Mouse (Mus musculus) 416B (cell line): Measurements from ENCODE around the gene Zbtb22.
"Not testable (repeated sequence)": the region's sequence is repeated elsewhere in the genome, so short reads cannot be mapped to it uniquely, and the experiment has no call there.

ENCODE experiments used
- DNase-seq: peaks from one replicate; pipeline ENCODE4 v3.0.0; 2011; ENCODE audit warnings: low read depth

Zbtb22 gene

GRCm38 (mm10) chr17:33943454-33943853 is 27.8 kb downstream of the Zbtb22 start:
- DNase-seq, result no peak

DNA sequence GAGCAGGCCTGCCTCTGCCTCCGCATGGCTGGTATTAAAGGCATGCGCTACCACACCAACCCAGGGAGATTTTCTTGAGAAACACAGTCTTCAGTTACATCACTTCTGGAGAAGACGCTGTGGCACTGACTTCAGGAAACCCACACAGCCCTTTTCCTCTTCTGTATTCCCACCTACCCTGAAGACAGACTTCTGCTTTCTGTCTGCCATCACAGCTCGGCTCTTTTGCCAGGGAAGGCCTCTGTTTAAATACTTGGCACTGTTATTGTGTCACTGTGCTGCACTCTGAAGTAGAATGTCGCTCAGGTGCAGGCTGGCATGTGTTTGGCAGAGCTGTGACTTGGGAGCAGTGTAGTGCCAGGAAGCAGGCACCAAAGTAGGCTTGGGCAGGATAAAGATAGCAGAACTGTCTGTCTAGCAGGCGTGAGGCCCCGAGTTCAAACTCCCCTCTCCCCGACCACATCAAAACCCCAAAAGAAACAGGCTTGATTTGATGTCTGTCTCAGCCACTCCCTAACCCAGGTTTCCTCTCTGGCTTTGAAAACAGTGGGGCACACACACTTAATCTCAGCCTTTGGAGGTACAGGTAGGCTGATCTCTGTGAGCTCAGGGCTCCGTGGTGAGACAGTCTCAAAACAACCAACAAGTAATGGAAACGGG is 31.9 kb downstream of the Zbtb22 start:
- peak; percentile 71 for DNase-seq

DNA sequence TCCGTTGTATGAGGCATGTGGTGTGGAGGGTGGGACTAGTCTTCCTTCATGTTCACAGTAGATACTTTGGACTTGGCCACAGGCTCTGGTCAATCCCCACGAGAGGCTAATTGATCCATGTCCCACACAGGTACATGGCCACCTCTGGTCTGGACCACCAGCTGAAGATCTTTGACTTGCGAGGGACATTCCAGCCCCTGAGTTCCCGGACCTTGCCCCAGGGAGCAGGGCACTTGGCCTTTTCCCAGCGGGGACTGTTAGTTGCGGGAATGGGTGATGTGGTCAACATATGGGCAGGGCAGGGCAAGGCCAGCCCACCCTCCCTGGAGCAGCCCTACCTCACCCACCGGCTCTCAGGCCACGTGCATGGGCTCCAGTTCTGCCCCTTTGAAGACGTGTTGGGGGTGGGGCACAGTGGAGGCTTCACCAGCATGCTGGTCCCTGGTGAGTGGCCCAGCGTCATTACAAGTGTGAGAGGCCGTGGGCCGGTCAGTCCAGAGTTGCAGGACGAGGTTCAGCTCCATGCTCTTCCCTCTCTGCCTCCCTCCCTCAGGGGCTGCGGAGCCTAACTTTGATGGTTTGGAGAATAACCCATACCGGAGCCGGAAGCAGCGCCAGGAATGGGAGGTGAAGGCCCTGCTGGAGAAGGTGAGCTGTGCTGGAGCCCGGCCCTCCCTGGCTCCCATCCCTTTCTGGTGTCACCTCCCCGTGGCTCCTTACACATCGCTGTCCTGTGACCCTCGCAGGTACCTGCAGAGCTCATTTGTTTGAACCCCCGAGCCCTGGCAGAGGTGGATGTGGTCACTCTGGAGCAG is 32.6 kb downstream of the Zbtb22 start:
- DNase-seq, result no peak

DNA sequence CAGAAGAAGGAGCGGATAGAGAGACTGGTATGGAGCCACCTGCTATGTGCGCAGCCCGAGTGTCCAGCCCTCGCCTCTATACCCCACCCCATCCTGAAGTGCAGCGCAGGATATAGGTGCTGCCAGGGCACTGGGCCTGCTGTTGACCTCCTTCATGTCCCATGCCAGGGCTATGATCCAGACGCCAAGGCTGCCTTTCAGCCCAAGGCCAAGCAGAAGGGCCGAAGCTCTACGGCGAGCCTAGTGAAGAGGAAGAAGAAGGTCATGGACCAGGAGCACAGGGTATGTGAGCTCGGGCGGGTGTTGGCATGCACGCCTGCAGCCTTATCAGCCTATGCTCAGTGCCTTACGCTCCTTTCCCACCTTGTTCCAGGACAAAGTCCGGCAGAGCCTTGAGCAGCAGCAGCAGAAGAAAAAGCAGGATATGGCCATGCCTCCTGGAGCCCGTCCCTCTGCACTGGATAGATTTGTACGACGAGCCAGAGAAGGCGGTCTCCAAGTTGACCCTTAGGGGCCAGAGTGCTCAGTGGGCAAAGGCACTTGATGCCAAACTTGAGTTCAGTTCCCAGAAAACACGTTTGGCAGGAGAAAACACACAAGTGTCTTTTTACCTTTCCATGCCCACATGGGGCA is 33.3 kb downstream of the Zbtb22 start:
- DNase-seq, result no peak

DNA sequence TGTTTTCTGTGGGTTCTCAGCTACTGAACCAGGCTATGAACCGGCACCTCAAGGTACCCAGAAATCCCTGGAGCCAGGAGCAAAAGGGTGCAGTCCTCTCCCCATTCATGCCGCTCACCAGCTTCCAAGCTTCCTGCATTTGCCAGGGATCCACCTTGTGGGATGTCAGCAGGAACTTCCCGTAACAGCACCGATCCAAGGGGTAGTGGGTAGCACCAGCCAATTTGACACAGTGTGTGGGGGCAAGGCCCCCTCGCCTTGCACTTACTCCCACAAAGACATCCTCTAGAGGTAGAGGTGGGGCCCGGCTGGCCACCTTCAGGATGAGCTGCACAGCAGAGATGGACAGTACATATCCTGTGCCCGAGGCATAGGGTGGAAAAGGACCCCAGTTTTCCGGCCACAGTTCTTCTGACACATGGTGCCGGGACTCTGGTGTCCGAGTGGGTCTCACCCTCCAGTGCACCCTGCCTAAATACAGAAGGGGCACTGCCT is 34.5 kb downstream of the Zbtb22 start:
- DNase-seq, result no peak

DNA sequence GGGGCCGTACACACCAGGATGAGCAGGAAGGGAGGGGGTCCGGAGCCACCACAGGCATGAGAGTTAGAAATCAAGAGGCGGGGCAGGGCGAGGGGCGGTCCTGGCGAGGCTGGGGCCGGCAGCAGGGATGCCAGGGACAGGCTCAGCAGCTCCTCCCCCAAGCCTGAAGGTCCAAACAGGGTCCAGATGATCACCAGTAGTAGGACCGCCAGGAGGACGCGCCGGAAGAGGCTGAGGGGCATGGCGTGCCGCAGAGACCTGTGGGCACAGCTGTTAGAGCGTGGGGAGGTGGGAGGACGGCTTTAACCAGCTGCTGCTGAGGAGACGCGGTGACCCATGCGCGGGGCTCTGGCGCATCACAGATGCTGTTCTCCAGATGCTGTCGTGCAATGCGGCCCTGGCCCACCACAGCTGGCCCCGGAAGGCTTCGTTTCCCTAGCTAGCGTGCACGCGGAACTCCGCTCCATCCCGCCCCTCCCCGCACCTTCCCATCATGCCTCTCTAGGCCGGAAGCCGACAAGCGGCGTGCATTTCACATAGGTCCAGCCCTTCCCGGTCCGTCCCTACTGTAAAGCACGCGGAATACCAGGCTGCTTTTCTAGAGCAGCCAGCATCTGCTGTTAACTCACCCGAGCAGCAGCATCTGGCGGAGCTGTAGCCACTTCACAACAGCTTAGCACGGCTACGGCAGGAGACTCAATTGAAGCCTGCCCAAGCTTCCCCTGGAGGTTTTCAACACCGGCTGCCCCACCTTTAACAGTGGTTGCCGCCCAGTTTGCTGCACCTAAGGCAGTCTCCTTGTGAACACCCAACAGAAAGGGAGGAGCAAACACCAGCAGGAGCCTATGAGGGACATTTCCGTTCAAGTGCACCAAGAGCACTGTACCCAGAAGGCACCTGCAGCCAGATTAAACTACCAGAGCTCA is 35.6 kb downstream of the Zbtb22 start, which contains the start of gene B3galt4:
B3galt4 (minus strand) TSS at position 468 of the 926 bp plus-strand sequence.
- DNase-seq, result peak; percentile 50

GRCm38 (mm10) chr17:33952015-33952414 is 36.3 kb downstream of the Zbtb22 start:
- not testable (repeated sequence) for DNase-seq

GRCm38 (mm10) chr17:33952879-33953278 is 37.2 kb downstream of the Zbtb22 start:
- DNase-seq, result no peak

DNA sequence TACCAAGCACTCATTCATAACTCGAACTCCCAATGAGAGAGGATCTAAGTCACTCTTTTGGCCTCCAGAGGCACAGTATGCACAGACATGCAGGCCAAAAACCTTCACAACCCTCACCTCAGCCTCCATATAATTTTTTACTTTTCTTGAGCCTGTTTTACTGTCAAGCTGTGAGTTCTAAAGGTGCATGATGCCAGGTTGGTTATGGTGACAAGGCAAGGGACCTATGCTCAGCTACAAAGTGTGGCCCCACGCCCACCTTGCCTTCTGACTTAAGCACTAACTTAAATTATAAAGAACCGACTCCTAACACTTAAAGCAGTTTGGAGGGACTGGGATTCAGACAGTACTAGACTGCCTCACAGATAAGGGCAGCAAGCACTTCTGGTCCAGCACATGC is 37.6 kb downstream of the Zbtb22 start:
- no peak for DNase-seq

GRCm38 (mm10) chr17:33953961-33954565 is 38.4 kb downstream of the Zbtb22 start:
- DNase-seq, result no peak

DNA sequence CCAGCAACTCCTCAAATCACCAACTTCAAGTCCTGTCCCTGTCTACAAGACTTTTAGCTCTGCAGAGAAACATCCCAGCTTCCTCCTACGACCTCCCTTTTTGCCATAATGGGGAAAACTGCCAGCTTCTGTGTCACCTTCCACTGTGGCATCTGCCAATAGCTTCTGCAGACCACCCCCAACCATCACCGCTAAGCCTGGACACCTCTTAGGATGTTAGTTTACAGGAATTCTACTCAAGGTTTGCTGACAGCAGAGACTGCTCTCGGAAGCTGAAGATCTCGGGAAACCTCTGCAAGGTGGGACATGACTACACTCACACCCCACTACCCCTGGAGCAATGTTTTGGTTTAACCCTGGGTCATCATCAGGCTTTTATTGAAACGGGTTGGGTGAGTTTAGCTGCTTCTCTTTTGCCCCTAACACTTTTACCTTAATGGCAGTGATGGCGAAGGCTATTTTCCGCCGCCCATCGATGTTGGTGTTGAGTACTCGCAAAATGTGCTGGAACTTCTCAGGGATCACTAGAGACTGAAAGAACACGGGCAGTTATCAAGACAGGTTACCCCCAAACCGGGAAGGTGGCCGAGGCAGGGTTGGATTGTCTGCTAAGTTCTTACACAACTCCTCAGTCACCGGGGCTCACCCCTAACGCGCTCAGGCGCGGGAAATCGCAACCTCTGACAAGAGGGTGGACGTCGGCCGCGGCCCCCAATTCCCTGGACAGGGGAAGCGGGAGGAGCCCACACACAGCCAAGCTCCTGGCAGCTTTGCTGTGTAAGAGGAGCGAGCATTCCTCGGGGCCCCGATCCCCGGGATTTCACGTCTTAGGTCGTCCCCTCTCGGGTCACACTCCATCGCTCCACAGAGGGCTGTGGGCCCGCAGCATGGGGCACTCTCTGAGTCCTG is 39.2 kb downstream of the Zbtb22 start:
- DNase-seq, result no peak

- DNase-seq, result peak; percentile 99
Measured at GRCm38 (mm10) chr17:33955555-33956214, 40.0 kb downstream of the Zbtb22 start, which contains the start of the genes Vps52 and Rps18. Vps52 (plus strand) TSS chr17:33955812. Rps18 (minus strand) TSS chr17:33956001.

DNA sequence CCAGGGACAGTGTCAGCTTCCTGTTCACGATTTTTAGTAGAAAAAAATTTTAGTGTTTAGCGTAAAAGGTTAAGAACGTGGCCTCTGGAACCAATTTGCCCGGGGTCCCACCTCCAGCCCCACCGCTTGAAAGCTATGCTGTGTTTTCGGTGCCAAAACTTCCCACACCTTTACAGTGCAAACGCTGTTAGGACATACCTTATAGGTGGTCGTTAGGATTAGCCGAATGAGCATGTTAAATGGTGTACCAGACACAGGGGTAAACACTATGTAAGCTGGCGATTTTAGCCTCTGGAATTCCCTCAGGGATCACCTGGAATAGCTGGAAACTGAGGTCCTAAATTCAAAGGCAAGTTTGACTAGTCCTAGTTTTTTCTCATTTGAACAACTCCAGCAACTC is 40.6 kb downstream of the Zbtb22 start:
- DNase-seq, result no peak

DNA sequence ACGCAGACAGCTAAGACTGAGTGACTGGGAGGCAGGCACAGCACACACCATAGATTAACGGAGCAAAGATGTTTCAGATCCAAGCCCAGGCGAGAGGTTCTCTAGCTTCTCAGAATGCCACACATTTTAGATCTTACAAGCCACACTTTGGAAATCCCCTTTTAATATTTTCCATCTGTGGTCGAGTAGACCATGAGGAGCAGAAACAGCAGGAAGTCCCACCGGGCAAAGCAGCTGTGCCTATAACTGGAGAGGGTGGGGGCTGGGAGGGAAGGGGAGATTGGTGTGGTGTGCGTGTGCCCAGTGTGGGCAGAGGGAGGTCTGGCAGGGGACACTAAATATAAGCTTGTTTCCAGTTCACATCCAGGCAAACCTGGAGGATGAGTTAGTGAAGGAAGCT is 41.8 kb downstream of the Zbtb22 start:
- no peak for DNase-seq

- no peak for DNase-seq
Measured at GRCm38 (mm10) chr17:33958451-33958850, 42.7 kb downstream of the Zbtb22 start.

DNA sequence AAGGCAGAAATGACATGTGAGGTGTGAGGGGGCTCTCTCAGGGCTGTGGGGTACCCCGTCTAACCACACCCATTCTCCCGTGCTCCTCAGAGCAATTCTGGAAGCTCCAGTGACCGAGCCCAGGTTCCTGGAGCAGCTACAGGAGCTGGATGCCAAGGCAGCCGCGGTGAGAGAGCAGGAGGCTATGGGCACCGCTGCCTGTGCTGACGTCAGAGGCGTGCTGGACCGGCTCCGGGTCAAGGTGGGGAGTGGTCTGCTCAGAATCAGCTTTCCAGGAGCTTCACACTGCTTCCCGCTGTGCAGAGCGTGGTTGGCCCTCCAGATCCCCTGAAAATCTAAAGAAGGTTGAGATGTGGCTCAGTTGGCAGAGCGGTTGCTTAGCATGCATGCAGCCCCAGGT is 43.4 kb downstream of the Zbtb22 start:
- DNase-seq, result no peak

- DNase-seq, result no peak
Measured at GRCm38 (mm10) chr17:33959948-33960347, 44.2 kb downstream of the Zbtb22 start.

DNA sequence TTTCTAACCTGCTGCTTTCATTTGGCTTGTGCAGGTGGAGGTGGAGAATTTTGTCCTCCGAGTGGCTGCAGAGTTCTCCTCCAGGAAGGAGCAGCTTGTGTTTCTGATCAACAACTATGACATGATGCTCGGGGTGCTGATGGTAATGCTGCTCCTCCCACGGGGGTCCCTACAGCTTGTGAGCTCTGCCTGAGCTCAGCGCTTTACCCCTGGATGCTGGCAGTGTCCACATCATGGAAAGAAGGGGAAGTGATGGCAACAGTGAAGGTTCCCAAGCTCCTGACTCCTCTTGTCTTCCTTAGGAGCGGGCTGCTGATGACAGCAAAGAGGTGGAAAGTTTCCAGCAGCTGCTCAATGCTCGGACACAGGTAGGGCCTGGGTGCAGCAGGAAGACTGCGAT is 47.2 kb downstream of the Zbtb22 start:
- DNase-seq, result no peak

- DNase-seq, result no peak
Measured at GRCm38 (mm10) chr17:33965082-33965845, 49.6 kb downstream of the Zbtb22 start.
